Mouse (Mus musculus) lung, adult 2 months (tissue): ENCODE measurements at regions not wholly inside any gene's neighbourhood (a gene's known extent, or its start where the extent isn't known, plus 50 kb on each side); places are given as distances from the start of the nearest gene placed in this dataset.

Experiments
- CTCF ChIP-seq: fragments of 200-500 bp; IDR thresholded peaks from 2 replicates; pipeline ENCODE4 v1.5.1; 2011; ENCODE audit warnings: mild to moderate bottlenecking, low read length, control low read depth; ENCODE audit not compliant: insufficient read depth
- POLR2A ChIP-seq: fragments of 200-500 bp; IDR thresholded peaks from 2 replicates; pipeline ENCODE4 v1.6.1; 2011; ENCODE audit warnings: low read depth, mild to moderate bottlenecking, control low read depth, low read length, borderline replicate concordance; ENCODE audit errors: extremely low read depth

DNA sequence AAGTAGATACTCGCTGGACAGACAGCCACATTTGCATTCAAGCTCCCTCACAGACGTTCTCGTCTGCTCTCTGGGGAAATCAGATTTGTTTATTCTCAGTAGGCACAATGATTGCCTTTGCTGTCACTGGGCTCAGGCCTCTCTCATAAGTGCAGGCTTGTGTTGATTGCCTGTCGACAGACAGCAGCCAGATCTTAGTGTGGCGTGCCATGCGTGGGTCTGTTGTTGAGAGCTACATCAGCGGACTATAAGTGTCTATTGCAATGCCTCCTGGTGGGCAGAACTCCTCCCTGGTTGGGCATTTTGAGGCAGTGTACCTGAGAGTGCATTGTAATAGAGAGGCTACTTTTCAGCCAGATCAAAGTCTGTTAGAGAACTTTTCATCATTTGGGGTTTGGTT lies 436.5 kb downstream of the Zfp619 start:
- TF ChIP-seq CTCF (no peak), POLR2A (no peak)
